8 mouse cellular contexts compared by ENCODE assay signal in genomic region chr2:104494801-104495185, GRCm38 (mm10). TPM values are rescaled to one million over a fixed set of nuclear protein-coding genes. Genes with fewer than 3 reads are reported as not detected.
DNase-seq lines count a peak whose midpoint lies in the region; ATAC-seq and TF ChIP-seq lines count a peak whose summit lies in the region.

No protein-coding gene starts in this region.

- no peaks in the 10 kb centered on the region for H3K9me3 ChIP-seq in hindbrain, postnatal 0 days (ENCODE audit: low read length)

- TF ChIP-seq CTCF in spleen, adult 2 months (IDR thresholded peaks at IDR 0.05; ENCODE audit: extremely low read depth, insufficient read depth, insufficient read length, insufficient replicate concordance) = no peak
- TF ChIP-seq CTCF in hindbrain, postnatal 0 days (IDR thresholded peaks at IDR 0.05; ENCODE audit: low read depth) = no peak

- no peak for ATAC-seq in hindbrain, postnatal 0 days

- no peak for TF ChIP-seq POLR2A in spleen, adult 2 months (IDR thresholded peaks at IDR 0.05; ENCODE audit: low read depth, low read length)

- no peaks in the 10 kb centered on the region for H3K27me3 ChIP-seq in spleen, adult 2 months (ENCODE audit: control insufficient read depth, insufficient read depth, low read length)
- H3K27me3 ChIP-seq in hindbrain, postnatal 0 days (ENCODE audit: insufficient read depth, low read length) = no peaks in the 10 kb centered on the region

- H3K27ac ChIP-seq in spleen, adult 2 months (ENCODE audit: insufficient read depth, low read length) = peak overlapping the region; percentile 98
- H3K27ac ChIP-seq in hindbrain, postnatal 0 days = peak overlapping the region; percentile 100

- WGBS in spleen, adult 2 months = 26% methylated on average over 9 of the region's 9 CpGs
- WGBS in hindbrain, postnatal 0 days = 8% methylated on average over 9 of the region's 9 CpGs

- no peaks in the 10 kb centered on the region for H3K36me3 ChIP-seq in spleen, adult 2 months (ENCODE audit: control insufficient read depth, insufficient read depth, low read length)
- H3K36me3 ChIP-seq in hindbrain, postnatal 0 days (ENCODE audit: insufficient read depth, low read length) = no peaks in the 10 kb centered on the region

- peak overlapping the region; percentile 99 for H3K9ac ChIP-seq in hindbrain, postnatal 0 days (replicated peaks; ENCODE audit: low read length)

- H3K4me1 ChIP-seq in spleen, adult 2 months (ENCODE audit: control insufficient read depth, insufficient read depth, insufficient read length) = no peaks in the 10 kb centered on the region; the same call in 1 of the 2 replicates
- H3K4me1 ChIP-seq in hindbrain, postnatal 0 days (ENCODE audit: insufficient read depth, low read length) = no peaks in the 10 kb centered on the region; the same call in none of the 2 replicates

- peak overlapping the region; percentile 76 for H3K4me2 ChIP-seq in hindbrain, postnatal 0 days (ENCODE audit: low read depth, low read length)

- DNase-seq in cerebellum, adult 9-11 months = peak; percentile 67
- DNase-seq in cerebellum, adult 11 months = no peak
- no peak for DNase-seq in spleen, adult 2 months (ENCODE audit: low read depth in 1 of 2, low spot score in 2 of 2)
- no peak for DNase-seq in spleen, postnatal 14 days (ENCODE audit: low spot score in 2 of 2)
- DNase-seq in hindbrain, postnatal 0 days (ENCODE audit: low spot score) = peak; percentile 55
- DNase-seq in lung, postnatal 14 days = peak; percentile 20
- no peak for DNase-seq in ovary, postnatal 14 days (ENCODE audit: low spot score)
- DNase-seq in urinary bladder, postnatal 4 days (ENCODE audit: low spot score in 2 of 2) = no peak

- peak overlapping the region; percentile 94 for H3K4me3 ChIP-seq in spleen, adult 2 months (ENCODE audit: extremely low read depth, insufficient read depth, insufficient read length)
- H3K4me3 ChIP-seq in hindbrain, postnatal 0 days (ENCODE audit: low read length) = peak overlapping the region; percentile 86

RNA-seq across cellular contexts. Expression of gene Hipk3, which starts 0.5 kb away (rescaled TPM):
- polyA plus RNA-seq in spleen, adult 2 months (2012; rRNA removed) = 14.5 and 16.8 TPM in 2 replicates
- 42.4 and 58.0 TPM in 2 replicates for total RNA-seq in hindbrain, postnatal 0 days (2014; rRNA removed)
- 5.6 and 6.6 TPM in 2 replicates for polyA plus RNA-seq in hindbrain, postnatal 0 days (2015; fragmentation: Nextera tagmentation; extraction: Ambion mirVana)

Comparison
In these comparisons a context has a peak if more than half of its experiments do, and no peak if none do; other contexts are left out.
1. DNase-seq: peak in cerebellum, adult 9-11 months (single experiment), hindbrain, postnatal 0 days (single experiment) and lung, postnatal 14 days (single experiment); none in cerebellum, adult 11 months (single experiment), spleen, adult 2 months (0 of 2), spleen, postnatal 14 days (0 of 2), ovary, postnatal 14 days (single experiment) and urinary bladder, postnatal 4 days (0 of 2).